Mouse (Mus musculus) ovary, postnatal 14 days (tissue): Measurements from ENCODE around the gene Gm21974.
"Not testable (repeated sequence)": the region's sequence is repeated elsewhere in the genome, so short reads cannot be mapped to it uniquely, and the experiment has no call there.

Source experiments
- DNase-seq: peaks from one replicate; pipeline ENCODE4 v3.0.0; 2022; ENCODE audit warnings: low spot score

The Gm21974 gene

GRCm38 (mm10) chr7:127915293-127915692 lies 20.0 kb upstream of the Gm21974 start:
- DNase-seq = no peak

GRCm38 (mm10) chr7:127912938-127913337 lies 17.7 kb upstream of the Gm21974 start:
- no peak for DNase-seq

DNA sequence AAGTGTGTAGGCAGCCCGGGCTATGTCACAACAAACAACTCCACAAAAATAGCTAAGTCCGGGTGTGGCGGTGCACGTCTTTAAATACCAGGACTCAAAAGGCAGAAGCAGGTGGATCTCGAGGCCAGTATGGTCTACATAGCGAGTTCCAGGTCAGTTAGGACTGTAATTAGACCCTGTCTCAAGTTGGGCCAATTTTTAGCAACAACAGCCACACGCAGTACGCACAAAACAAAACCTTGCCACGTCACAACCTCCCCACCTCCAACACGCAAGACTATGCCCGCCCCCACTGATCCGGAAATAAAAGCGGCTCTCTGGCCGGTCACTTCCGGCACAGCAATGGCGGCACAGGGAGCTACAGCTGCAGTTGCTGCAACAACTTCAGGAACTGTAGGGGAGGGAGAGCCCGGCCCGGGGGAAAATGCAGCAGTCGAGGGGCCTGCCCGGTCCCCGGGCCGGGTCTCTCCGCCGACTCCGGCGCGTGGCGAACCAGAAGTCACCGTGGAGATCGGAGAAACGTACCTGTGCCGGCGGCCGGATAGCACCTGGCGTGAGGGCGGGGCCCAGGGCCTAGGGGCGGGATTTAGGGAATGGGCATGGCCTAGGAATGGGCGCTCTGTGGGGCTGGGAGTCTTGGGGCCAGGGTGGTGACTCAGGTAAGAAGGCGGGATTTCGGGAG lies 17.1 kb upstream of the Gm21974 start, which contains the start of gene Kat8:
TSS of gene Kat8 (plus strand) at position 327 of the 682 bp plus-strand sequence.
- peak; percentile 80 for DNase-seq

GRCm38 (mm10) chr7:127908656-127909055 lies 13.4 kb upstream of the Gm21974 start:
- DNase-seq = no peak

DNA sequence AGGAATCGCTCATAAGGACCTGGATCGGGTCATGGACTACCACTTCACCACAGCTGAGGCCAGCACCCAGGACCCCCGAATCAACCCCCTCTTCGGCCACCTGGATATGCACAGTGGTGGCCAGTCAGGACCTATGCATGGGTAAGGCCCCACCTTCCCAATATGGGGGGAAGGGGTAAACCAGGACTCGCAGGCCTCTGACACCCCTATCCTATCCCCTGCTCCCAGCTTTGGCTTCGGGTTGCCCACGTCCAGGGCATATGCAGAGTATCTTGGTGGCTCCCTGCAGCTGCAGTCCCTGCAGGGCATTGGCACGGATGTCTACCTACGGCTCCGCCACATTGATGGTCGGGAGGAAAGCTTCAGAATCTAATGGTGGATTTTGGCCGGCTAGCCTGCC lies 12.7 kb upstream of the Gm21974 start:
- no peak for DNase-seq

- DNase-seq = peak; percentile 64
These were observed 8.9 kb upstream of the Gm21974 start, which contains the start of gene Bckdk for GRCm38 (mm10) chr7:127903971-127904796. TSS of gene Bckdk (plus strand) at chr7:127904082.

DNA sequence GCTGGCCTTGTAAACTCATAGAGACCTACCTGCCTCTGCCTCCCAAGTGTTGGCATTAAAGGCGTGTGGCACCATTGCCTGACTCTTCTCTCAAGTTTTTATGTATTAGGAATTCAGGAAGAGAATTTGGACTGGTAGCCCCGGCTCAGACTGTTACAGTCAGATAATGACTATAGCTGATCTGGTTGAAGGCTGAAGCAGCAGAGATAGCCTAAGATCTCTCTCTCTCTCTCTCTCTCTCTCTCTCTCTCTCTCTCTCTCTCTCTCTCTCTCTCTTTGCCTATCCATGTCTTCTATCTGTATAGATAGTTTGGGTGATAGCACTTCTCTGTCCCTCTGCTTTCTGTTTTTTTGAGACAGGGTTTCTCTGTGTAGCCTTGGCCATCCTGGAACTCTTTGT lies 6.5 kb upstream of the Gm21974 start:
- DNase-seq = no peak

- DNase-seq = no peak
These were observed 4.7 kb upstream of the Gm21974 start for GRCm38 (mm10) chr7:127899997-127900396.

- no peak for DNase-seq
These were observed 3.1 kb upstream of the Gm21974 start for GRCm38 (mm10) chr7:127898179-127898956.

GRCm38 (mm10) chr7:127897542-127897941 lies 2.3 kb upstream of the Gm21974 start:
- DNase-seq = no peak

- DNase-seq = peak; percentile 50
These were observed 1.1 kb upstream of the Gm21974 start for GRCm38 (mm10) chr7:127896384-127896783.

- not testable (repeated sequence) for DNase-seq
These were observed 637 bp upstream of the Gm21974 start for GRCm38 (mm10) chr7:127895891-127896290.

- DNase-seq = no peak
These were observed 774 bp downstream of the Gm21974 start for GRCm38 (mm10) chr7:127894480-127894879.

DNA sequence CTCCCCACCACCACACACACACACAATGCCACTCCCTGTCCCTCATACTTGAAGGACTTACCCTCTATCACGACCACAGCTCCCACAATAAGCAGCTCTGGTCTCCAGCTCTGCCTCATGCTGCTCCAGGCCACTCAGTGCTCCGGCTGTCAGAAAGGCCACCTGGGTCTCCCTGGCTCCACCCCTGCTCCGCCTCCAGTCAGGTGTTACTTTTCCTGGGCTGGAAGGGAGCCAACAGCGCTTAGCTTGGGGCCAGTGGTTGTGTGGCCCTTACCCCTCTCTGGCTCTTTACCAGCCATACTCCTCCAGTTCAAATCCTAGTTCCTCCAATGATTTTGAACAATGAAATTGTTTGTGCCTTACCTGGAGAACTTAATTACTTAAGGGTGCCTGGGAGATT lies 4.5 kb downstream of the Gm21974 start, which contains the start of gene Prss53:
TSS of gene Prss53 (minus strand) at position 173 of the 400 bp plus-strand sequence.
- no peak for DNase-seq

DNA sequence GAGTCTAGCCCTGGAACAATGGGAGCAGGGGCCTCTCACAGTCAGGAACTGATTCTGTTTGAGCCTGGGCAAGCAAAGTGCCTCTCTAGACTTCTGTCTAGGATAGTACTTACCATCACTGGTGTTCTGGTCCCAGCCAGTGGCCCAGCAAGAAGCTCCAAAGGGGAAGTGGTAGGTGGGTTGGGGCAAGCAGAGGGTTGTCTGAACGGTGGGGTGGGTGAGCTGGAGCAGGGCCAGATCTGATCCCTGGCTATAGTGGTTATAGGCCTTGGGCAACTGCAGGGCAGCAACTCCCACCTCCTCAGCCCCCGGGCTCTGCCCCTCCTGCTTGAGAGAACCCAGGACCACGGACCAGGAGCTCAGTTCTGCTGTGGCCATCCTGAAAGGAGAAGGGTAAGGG lies 6.4 kb downstream of the Gm21974 start:
- no peak for DNase-seq

GRCm38 (mm10) chr7:127887781-127888180 lies 7.5 kb downstream of the Gm21974 start:
- no peak for DNase-seq

DNA sequence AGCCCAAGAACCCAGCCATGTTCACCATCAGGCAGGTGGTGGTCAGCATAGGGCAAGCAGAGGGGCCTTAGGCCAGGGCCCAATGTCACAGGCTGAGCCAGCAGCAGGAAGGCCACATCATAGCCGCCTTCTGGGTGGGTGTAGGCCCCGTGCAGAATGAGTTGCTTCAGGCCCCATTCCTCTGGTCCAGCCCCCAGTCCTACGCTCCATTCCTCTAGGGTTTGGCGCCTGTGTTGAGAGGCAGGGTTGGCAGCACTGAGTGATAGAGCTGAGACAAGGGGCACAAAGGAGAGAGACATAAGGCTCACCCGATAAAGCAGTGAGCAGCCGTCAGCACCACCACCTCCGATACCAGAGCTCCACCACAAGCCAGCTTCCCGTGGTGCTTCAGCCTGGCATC lies 8.1 kb downstream of the Gm21974 start:
- DNase-seq = no peak

GRCm38 (mm10) chr7:127886551-127886950 lies 8.7 kb downstream of the Gm21974 start:
- DNase-seq = no peak

GRCm38 (mm10) chr7:127885951-127886350 lies 9.3 kb downstream of the Gm21974 start:
- peak; percentile 38 for DNase-seq

DNA sequence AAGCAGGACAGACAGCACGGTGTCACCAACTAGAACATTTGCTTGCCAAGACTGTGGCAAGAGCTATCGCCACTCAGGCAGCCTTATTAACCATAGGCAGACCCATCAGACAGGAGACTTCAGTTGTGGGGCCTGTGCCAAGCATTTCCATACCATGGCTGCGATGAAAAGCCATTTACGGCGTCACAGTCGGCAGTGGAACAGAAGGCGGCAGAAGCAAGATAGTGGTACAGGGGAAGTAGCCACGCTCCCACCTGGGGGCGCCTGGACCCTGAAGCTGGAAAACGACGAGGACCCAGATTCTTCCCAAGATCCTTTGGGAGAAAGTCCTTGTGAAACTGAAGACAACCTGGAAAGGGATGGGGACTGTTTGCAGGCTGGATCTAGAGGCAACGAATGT lies 14.8 kb downstream of the Gm21974 start:
- DNase-seq = no peak

- no peak for DNase-seq
These were observed 16.0 kb downstream of the Gm21974 start for GRCm38 (mm10) chr7:127879301-127879700.
